Mouse (Mus musculus): Measurements from ENCODE around the gene Olfr530. TPM values are rescaled to one million over a fixed set of nuclear protein-coding genes. Genes with fewer than 3 reads are reported as not detected.

The Olfr530 gene
- polyA plus RNA-seq (2014; fragmentation: Illumina TruSeq; extraction: RNeasy Lipid Tissue Mini Kit (QIAGEN cat#74804); ENCODE audit: low read depth, low replicate concordance): not detected

GRCm38 (mm10) chr7:140376231-140376630 lies at the start of gene Olfr530:
Olfr530 (minus strand) TSS chr7:140376331.

DNA sequence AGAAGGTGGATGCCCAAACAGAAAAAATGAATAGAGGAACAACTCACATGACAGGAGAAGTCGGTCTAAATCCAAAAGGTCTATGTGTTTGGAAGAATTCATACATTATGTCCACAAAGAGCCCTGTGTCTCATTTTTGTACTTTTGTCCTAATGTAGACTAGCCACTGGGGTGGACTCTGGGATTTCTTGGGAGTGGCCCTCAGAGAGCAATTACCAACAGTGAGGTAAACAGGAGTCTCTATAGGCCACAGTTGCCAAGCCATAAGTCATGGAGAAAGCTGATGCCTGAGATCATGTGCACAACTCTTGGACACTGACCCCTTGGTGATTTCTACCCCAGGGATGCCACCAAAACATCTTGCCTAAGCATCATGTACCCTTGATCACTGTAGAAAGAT lies 45.4 kb upstream of the Olfr530 start, which contains the start of gene Olfr532:
Gene Olfr532, minus strand, starts transcription at position 101 of the 400 bp plus-strand sequence.

GRCm38 (mm10) chr7:140402818-140403217 lies 26.7 kb upstream of the Olfr530 start, which contains the start of gene Olfr531:
Olfr531 (minus strand) TSS chr7:140402918.

DNA sequence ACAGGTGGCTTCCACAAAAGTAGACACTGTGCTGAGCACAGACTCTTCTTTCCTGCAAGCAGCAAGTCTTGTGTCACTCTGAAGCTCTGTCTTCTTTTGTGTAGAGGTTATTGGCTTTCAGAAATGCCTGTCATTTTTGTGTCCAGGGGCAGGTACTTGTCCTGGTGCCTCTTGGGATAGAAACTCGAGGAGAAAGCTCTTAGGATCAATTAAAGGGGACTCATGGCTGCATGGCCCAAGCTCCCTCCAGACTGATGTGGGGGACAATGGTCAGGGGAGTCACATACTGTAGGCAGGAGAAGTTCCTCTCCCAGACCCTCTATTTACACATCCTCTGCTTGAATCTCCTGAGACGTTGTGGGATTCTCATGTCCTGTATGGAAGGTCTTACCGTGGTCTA lies 14.6 kb downstream of the Olfr530 start, which contains the start of gene Olfr60:
Gene Olfr60, minus strand, starts transcription at position 101 of the 400 bp plus-strand sequence.

DNA sequence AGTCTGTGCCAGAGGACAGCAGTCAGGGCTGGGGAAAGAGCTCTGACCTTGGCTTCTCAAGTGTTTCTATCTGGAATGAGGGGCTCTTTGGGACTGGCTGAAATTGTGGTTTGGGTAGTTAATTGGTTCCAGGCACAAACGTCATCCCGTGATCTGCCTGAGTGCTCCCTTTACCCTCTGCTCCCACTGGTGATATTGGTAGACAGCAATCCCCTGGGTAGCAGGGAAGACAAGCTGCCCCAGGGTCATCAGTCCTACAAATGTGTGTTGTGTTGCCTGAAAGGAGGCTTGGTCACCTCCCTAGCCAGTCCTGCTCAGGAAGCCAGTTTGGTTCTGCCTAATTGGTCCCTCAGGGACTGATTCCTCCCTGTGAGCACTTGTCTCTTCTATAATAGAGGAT lies 42.4 kb downstream of the Olfr530 start, which contains the start of gene Olfr527:
Gene Olfr527, plus strand, starts transcription at position 301 of the 400 bp plus-strand sequence.

Other genes starting within 250 kb of the Olfr530 start
- gene Mtg1, start 238.8 kb downstream of the Olfr530 start, polyA plus RNA-seq (2014; fragmentation: Illumina TruSeq; extraction: RNeasy Lipid Tissue Mini Kit (QIAGEN cat#74804); ENCODE audit: low read depth, low replicate concordance): 6.2 TPM
- gene Sprn, start 221.5 kb downstream of the Olfr530 start, polyA plus RNA-seq (2014; fragmentation: Illumina TruSeq; extraction: RNeasy Lipid Tissue Mini Kit (QIAGEN cat#74804); ENCODE audit: low read depth, low replicate concordance): 0.95 TPM
- not detected for gene Olfr522, start 211.6 kb downstream of the Olfr530 start, polyA plus RNA-seq (2014; fragmentation: Illumina TruSeq; extraction: RNeasy Lipid Tissue Mini Kit (QIAGEN cat#74804); ENCODE audit: low read depth, low replicate concordance)
- gene Olfr523, start 203.1 kb downstream of the Olfr530 start, polyA plus RNA-seq (2014; fragmentation: Illumina TruSeq; extraction: RNeasy Lipid Tissue Mini Kit (QIAGEN cat#74804); ENCODE audit: low read depth, low replicate concordance): not detected
- not detected for gene Olfr524, start 170.4 kb downstream of the Olfr530 start, polyA plus RNA-seq (2014; fragmentation: Illumina TruSeq; extraction: RNeasy Lipid Tissue Mini Kit (QIAGEN cat#74804); ENCODE audit: low read depth, low replicate concordance)
- not detected for gene Cd163l1, start 158.1 kb downstream of the Olfr530 start, polyA plus RNA-seq (2014; fragmentation: Illumina TruSeq; extraction: RNeasy Lipid Tissue Mini Kit (QIAGEN cat#74804); ENCODE audit: low read depth, low replicate concordance)
- gene 5830411N06Rik, start 129.0 kb downstream of the Olfr530 start, polyA plus RNA-seq (2014; fragmentation: Illumina TruSeq; extraction: RNeasy Lipid Tissue Mini Kit (QIAGEN cat#74804); ENCODE audit: low read depth, low replicate concordance): not detected
- gene Olfr525, start 55.5 kb downstream of the Olfr530 start, polyA plus RNA-seq (2014; fragmentation: Illumina TruSeq; extraction: RNeasy Lipid Tissue Mini Kit (QIAGEN cat#74804); ENCODE audit: low read depth, low replicate concordance): not detected
- gene Olfr527, start 42.3 kb downstream of the Olfr530 start, polyA plus RNA-seq (2014; fragmentation: Illumina TruSeq; extraction: RNeasy Lipid Tissue Mini Kit (QIAGEN cat#74804); ENCODE audit: low read depth, low replicate concordance): not detected
- gene Olfr60, start 14.7 kb downstream of the Olfr530 start, polyA plus RNA-seq (2014; fragmentation: Illumina TruSeq; extraction: RNeasy Lipid Tissue Mini Kit (QIAGEN cat#74804); ENCODE audit: low read depth, low replicate concordance): not detected
- not detected for gene Olfr531, start 26.6 kb upstream of the Olfr530 start, polyA plus RNA-seq (2014; fragmentation: Illumina TruSeq; extraction: RNeasy Lipid Tissue Mini Kit (QIAGEN cat#74804); ENCODE audit: low read depth, low replicate concordance)
- not detected for gene Olfr532, start 45.3 kb upstream of the Olfr530 start, polyA plus RNA-seq (2014; fragmentation: Illumina TruSeq; extraction: RNeasy Lipid Tissue Mini Kit (QIAGEN cat#74804); ENCODE audit: low read depth, low replicate concordance)
- gene Olfr533, start 87.0 kb upstream of the Olfr530 start, polyA plus RNA-seq (2014; fragmentation: Illumina TruSeq; extraction: RNeasy Lipid Tissue Mini Kit (QIAGEN cat#74804); ENCODE audit: low read depth, low replicate concordance): not detected
- not detected for gene Olfr535, start 107.9 kb upstream of the Olfr530 start, polyA plus RNA-seq (2014; fragmentation: Illumina TruSeq; extraction: RNeasy Lipid Tissue Mini Kit (QIAGEN cat#74804); ENCODE audit: low read depth, low replicate concordance)
- gene Olfr536, start 131.1 kb upstream of the Olfr530 start, polyA plus RNA-seq (2014; fragmentation: Illumina TruSeq; extraction: RNeasy Lipid Tissue Mini Kit (QIAGEN cat#74804); ENCODE audit: low read depth, low replicate concordance): not detected
- not detected for gene Olfr538, start 191.6 kb upstream of the Olfr530 start, polyA plus RNA-seq (2014; fragmentation: Illumina TruSeq; extraction: RNeasy Lipid Tissue Mini Kit (QIAGEN cat#74804); ENCODE audit: low read depth, low replicate concordance)
- not detected for gene Olfr46, start 224.9 kb upstream of the Olfr530 start, polyA plus RNA-seq (2014; fragmentation: Illumina TruSeq; extraction: RNeasy Lipid Tissue Mini Kit (QIAGEN cat#74804); ENCODE audit: low read depth, low replicate concordance)

Data from liver, adult 10 weeks (tissue).